Mouse (Mus musculus) heart, adult 9 months (tissue): Measurements from ENCODE around the gene 1700022I11Rik.
A peak's percentile ranks its signal among the peaks of the same experiment; 100 is the strongest.

Experiments used
- DNase-seq, 2 experiments: peaks; one replicate each; pipeline ENCODE4 v3.0.0; 2022; ENCODE audit warnings: low spot score in 2 of 2

Gene 1700022I11Rik

DNA sequence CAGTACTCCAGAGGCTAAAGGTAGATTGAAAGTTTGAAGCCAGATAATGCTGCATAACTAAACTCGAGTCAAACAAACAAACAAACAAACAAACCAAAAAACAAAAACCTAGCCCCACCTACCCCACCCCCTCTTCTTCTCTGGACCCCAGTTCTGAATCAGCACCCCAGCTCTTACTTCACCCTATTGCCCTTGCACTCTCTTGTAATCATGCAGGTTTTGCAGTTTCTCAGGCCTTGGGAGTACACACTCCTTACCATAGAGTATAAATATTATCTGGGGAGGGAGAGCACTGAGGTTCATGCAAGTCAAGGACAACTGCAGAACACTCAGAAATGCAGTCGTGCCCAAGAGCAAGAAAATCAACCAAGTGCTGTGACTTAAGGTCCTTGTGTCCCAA lies 31.9 kb downstream of the 1700022I11Rik start:
- DNase-seq, result no peak

DNA sequence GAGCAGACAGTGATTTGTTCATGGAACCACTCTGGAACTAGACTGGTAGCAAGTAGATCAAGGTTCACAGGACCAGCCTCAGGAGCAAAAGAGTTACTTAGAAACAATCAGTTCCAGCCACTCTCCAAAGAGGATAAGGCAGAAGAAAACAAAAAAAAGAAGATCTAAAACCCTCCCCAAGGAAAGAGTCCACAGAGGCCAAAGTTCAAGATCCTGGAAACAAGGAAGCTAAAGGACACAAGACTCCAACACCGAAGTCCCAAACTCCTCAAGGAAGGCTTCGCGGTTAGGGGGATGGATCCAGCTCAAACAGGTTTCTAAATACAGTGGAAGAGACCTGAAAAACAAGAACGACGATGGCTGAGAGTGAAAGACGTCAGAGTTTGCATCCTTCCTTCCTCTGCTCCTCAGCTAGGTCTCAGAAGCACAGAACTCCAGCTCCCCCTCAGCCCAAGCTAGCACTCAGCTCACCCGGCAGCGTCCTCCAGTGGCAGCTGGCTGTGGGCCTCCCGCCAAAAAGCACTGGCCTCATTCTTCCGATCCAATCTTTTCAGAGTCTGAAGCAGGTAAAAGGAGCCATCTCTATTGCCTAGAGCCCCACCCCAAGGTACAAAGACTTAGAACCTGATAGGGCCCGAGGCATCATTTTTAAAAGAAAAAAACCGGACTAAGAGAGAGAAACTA lies 33.5 kb downstream of the 1700022I11Rik start:
- no peak for DNase-seq

DNA sequence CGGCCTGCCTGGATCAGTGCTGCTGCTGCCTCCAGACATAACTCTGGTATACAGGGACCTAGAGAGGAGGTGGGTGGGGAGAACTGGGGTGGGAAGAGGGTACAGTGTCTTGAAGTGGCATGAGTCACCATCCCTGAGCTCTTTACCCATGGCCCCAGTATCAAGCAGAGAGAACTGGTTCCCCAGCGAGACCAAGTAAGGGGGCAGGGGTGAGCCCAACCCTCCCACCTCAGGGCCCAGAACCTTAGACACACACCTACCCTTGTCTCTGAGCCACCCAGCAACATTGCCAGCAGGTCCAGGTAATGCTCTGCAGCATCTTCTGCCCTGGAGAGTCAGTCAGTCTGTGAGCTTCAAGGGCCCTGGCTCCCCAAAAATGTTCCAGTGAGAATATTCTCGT lies 35.5 kb downstream of the 1700022I11Rik start:
- no peak for DNase-seq

DNA sequence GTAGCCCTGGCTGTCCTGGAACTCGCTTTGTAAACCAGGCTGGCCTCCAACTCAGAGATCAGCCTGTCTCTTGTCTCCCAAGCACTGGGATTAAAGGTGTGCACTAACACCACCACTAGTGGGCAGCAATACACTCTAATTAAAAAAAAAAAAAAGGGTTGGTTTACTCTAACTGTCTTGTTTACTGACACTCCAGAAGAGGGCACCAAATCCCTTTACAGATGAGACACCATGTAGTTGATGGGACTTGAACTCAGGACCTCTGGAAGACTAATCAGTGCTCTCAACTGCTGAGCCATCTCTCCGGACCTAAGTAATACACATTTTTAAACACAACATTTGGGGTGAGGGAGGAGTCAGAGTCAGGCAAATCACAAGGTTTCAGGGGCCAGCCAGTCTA lies 36.4 kb downstream of the 1700022I11Rik start:
- peak in 1 of 2 experiments; percentile 37 for DNase-seq

DNA sequence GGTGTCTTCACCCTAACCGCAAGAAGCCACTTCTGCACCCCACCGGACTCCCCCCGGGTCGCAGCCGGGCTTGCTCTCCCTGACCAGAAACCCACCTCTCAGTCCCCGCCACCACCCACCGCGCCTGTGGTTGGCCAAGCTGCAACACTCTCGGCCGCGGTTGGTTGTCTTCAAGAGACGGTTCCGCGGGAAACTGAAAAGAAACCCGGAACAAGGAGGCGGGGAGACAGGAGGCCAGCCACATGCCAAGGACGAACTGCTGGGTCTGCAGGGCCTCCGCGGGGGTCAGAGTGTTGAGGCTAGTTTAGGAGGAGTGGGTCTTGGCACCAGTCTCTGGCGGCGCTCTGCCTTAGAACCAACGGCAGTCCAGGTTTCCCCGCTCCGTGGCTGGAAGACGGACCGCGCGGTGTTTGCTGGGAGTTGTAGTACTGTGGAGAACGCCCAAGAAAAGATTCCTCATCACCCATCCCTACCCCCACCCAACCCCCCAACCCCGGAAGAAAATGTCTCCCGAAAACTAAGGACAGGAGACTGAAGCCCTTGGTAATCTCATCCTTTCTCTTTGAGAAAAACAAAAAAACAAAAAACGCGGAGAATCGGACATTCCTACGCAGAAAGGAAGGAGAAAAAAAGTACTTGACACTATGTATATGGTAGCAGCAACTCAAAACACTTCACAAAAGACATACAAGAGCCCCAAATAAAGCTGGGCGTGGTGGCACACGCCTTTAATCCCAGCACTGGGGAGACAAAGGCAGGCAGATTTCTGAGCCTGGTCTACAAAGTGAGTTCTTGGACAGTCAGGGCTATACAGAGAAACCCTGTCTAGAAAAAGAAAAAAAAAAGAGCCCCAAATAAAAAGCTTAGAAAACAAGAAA lies 41.0 kb downstream of the 1700022I11Rik start, which contains the start of gene Fancg:
Gene Fancg, minus strand, starts transcription at position 346 of the 878 bp plus-strand sequence.
- peak; percentile 86 to 87 for DNase-seq

DNA sequence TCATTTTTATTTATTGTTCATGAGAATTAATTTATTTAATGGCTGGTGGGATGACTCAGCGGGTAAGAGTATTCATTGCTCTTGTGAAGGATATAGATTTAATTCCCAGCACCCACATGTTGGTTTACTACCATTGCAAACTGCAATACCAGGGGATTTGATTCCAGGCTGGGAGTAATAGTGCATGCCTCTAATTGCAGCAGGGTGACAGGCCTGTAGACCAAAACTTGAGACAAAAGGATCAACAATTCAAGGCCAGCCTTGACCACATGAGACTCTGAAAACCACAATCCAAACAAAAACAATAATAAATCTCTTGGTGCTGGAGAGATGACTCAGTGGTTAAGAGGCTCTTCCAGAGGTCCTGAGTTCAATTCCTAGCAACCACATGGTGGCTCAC lies 42.7 kb downstream of the 1700022I11Rik start:
- DNase-seq, result no peak

DNA sequence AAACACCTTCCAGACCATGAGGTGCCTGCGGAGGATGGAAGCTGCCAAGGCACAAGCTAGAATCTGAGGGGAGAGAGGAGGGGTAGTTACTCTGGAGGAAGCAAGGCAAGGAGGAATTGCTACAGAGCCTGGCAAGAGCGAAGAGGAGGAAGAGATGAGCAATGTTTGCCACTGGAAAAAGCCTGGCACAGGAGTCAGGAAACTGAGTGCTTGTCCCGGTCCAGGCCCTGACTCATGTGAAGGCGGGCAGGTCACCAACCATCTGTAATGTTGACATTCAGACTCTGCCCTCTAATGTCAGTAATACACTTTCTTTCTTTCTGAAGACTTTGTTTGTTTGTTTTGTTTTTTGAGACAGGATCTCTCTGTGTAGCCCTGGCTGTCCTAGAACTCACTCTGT lies 48.8 kb downstream of the 1700022I11Rik start:
- no peak for DNase-seq

DNA sequence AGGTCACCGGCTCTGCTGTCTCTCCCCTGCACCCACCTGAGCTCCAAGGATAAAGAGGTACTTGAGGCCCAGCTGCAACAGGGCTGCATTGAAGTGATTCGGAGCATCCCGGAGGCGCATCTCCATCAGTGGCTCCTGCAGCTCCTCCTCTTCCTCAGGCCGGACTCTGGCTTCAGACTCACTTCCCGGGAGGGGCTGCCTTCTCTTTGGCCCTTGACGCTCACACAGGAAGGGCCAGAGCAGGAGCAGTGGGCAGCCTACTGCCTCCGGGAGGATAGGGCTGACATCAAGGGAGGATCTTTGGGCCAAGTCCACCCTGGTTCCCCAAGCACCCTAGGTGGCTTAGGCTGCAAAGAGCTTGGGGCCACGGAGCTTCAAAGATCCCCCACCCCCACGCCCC lies 49.8 kb downstream of the 1700022I11Rik start:
- peak in 1 of 2 experiments; percentile 41 for DNase-seq

DNA sequence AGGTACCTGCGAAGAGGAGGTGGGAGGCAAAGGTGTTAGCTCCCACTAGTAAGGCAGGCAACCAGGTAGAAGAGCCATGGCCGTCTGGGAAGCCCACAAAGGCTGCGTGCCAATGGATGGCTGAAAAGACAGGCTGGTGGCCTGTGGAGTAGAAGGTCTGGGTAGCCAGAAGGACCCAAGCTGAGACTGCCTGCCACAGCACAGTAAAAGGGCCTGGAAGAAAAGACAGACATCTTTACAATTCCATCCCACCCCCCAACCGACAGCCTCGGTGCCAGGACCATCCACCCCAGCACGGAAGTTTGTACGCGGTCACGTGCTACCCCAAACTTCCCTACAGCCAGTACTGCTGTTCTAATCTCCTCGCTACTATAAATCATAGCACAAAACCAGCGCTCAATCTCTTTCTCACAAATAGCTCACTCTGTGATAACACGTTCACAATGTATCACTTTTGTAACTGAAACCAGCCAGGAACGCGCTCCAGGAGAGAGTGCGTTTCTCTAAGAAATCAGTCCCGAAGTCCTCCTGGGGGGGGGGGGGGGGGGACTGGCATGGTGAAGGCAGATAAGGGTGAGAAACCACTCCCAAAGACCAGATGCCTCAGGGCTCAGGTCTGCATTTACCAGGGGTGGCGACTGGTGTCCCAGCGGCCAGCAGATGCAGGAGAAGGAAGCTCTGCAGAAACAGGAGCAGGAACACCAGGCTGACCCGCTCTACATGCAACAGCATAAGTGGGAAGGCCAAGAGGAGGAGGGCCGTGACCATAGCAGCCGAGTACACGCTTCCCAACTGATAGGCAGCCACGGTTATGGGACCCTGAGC lies 50.4 kb downstream of the 1700022I11Rik start:
- no peak for DNase-seq

DNA sequence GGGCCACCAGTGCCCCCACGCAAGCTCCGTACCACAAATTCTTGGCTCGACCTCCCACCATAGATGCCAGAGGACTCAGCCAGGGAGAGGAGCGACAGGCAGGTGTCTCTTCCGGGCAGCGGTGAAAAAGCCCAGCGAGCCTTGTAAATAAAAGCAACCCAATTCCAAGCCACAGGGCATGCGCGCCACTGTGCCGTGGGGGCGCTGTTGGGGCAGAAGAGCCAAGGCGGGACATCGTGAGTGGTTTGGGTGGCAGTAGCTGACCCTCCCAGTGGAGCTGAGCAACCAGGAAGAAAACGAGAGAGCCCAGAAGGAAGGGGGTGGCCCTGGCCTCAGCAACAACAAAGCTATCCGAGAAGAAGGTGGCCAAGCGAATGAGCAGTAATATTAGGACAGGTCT lies 51.5 kb downstream of the 1700022I11Rik start:
- DNase-seq, result no peak

DNA sequence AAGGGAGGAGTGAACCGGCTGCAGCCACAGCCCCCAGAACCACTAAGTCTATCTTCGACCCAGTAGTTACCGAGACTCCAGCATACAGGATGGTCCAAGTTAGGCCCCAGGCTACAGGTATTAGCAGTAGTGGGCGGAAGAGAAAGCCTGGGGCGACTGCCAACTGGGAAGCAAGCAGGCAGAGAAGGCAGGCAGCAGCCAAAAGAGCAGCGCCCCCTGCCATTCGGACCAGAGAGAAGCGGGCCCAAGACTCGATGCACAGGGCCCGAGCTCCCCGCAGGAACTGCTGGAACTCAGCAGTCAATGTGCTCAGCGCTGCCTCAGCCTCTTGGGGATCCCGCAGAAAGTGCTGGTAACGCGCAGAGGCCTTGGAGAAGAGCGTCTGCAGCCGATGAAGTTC lies 51.9 kb downstream of the 1700022I11Rik start:
- DNase-seq, result no peak

DNA sequence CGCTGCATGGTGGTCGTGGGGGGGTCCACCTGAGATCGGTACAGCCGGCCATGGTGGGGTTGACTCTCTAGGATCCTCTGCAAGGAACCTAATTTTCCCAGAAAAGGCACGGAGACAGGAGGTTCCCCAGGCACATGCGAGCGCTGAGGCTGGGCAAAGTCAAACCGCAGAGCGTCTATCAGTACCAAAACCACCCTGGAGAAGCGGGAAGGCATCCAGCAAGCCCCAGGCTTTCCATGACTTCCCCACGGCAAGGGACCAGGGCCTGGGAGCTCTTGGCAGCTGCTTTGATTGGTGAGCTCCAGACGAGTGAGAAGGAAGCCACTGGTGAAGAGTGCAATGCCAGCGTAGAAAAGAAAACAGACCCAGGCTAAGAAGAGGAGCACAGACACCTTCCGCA lies 55.3 kb downstream of the 1700022I11Rik start:
- DNase-seq, result no peak

DNA sequence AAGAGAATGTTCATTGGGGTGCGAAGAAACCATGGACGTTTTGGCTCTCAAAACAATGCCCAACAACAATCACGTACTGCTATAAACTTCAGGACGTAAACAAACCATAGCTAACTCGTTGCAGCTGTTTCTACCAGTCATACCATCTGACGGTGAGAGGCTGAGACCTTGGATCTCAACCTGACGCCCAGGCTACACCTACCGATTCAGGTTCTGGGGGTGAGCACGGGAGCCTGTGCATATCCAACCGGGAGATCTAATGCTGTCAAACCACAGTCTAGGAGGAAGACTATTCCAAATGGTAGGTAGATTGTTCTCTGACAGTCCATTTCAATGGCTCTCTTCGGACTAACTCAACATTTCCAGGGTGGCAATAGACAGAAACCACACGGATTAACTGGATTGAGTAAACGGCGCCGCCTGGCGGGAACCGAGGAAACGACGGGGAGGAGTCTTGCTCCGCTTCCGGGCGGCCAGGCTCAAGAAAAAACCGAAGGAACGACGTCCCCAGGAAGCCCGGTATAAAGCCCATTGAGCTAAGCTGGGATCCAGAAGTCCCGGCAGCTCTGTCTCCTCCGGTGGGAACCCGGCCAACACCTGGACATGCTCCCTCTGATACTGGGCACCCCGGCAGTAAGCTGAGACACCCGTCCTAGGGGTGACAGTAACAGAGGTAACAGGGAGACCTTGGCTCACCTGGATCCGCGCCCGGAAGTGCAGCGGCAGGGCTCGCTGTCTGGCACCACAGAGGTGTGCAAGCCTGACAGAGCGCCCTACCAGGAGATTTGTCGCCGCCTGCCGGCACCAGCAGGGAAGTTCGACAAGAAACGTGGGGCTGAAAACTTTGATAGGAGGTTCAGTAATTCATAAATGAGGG lies 55.9 kb downstream of the 1700022I11Rik start, which contains the start of gene Pigo:
Gene Pigo, minus strand, starts transcription at position 736 of the 877 bp plus-strand sequence.
- peak; percentile 90 to 94 for DNase-seq

DNA sequence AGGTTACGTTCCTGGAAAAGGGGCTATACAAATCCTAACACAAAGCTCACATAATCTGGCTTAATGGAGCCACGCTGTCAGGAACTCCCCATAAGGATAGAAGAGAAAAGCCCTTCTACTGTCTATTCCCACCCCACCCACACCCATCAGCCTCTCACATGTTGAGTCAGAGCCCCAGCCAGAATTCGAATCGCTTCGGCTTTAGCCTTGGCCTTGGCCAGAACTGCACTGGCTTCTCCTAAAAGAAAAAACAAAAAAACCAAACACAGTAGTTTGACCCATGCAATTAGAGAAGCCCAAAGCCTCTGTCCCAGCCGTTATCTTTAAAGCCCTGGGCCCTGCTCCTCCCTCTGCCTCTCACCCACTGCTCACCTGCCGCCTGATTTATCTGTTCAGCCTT lies 59.7 kb downstream of the 1700022I11Rik start:
- DNase-seq, result no peak

DNA sequence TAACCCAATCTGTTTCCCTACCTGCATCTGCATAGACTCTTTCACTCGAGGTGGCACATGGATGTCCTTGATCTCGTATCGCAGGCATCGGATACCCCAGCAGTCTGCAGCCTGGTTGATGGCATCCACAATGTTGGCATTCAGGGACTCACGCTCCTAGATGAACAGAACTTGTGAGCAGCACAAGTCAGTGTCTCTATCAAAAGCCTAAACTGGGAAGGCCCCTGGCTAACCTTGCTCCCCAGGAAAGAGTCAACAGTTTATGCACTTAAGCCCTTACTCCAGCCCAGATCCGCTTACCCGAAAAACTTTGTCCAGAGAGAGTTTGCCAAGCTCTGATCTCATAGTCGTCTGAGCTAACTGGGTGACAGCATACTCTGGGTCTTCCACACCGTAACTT lies 60.3 kb downstream of the 1700022I11Rik start:
- DNase-seq, result no peak

DNA sequence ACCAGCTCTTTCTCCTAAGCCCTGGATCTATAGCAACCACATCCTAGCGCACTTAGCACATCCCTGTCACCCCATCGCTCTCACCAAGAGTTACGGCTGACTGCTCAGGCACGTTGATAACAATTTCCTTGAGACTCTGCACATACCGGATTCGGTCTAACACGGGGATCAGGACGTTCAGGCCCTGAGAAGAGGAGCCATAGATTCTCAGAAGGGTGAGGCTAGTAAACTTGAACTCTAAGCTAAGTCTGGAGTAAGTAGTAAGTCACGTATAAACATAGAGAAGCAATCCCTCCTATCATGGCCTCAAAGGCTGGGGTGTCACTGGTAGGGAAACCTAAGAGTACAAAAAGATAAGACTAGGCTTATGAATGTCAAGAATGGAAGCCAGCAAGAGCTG lies 60.9 kb downstream of the 1700022I11Rik start:
- DNase-seq, result no peak

DNA sequence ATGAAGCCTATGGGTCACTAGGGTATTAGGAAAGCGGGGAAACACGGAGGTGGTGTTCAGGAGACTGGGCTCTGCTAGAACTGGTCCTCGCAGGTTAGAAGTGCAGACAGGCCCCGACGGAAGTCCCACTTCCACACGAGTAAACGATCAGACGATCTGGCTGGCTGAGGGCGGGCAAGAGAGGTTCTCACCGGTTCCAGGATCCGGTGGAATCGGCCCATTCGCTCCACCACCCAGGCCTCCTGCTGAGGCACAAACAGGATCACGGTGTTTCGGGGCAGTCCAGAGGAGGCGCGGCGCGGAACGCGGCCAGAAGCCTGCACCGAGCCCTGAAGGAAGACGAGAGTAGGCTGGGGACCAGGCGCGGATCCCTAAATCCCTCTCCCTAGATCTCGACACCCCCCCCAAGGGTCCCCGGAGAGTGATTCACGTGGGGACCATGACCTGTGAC lies 61.4 kb downstream of the 1700022I11Rik start:
- DNase-seq, result no peak

DNA sequence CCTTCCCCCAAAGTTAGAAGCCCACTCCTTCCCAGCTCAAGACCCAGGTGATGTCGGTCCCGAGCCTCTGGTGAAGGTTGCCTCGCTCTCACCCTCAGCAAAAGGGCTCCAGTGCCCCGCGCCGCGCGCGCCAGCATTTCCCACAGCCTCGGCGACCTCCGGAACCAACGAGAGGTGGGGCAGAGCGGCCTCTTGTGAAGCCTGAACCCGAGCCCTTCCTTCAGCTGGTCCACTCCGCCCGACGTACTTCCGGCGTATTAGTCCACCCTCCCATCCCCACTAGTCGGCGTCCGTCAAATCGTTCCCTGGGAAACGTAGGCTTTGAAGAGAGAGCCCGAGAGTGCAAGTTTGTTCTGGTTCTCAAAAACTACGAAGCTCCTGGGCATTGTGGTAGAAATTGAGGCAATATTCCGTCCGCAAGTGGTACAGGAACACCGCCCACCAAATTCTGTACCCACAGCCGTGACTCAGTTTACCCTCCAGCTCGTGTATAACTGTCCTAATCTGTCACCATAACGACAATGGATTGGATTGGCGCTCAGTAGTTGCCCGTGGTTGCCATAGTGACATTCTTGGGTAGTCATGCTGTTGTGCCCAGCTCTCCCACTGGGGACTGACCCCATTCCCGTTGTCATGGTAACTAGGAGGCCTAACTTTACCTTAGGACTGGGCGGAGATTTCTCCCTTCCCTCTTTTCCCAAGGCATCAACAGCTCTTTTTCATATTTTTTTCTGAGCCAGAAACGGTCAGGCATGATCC lies 62.0 kb downstream of the 1700022I11Rik start, which contains the start of gene Stoml2:
Gene Stoml2, minus strand, starts transcription at position 474 of the 759 bp plus-strand sequence.
- peak; percentile 92 to 93 for DNase-seq

DNA sequence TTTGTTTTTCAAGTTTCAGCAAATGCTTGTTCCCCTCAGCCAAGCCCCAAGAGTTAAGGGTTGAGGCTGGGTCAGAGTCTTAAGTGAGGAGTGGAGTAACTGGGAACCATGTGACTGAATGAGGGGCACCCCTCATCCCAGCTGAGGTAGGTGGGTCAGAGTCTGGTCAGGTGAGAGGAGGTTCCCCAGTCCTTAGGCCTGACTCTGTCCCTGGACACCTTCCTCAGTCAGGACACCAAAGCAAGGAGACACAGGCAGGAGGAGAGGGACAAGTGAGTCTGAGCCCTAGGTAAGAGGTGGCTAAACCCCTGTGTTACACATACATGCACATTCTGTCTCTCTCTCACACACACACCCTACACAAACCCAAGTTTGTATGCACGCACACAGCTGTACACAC lies 63.1 kb downstream of the 1700022I11Rik start:
- no peak for DNase-seq
